Mouse (Mus musculus): ENCODE results near the gene 6430571L13Rik.

Gene 6430571L13Rik

GRCm38 (mm10) chr9:107307099-107307872 lies 33.1 kb upstream of the 6430571L13Rik start:
- no peak for DNase-seq (ENCODE audit: low spot score)

- DNase-seq (ENCODE audit: low spot score): no peak
Observed at GRCm38 (mm10) chr9:107307886-107308285, 32.5 kb upstream of the 6430571L13Rik start.

- DNase-seq (ENCODE audit: low spot score): no peak
Observed at GRCm38 (mm10) chr9:107308346-107309000, 31.9 kb upstream of the 6430571L13Rik start.

- DNase-seq (ENCODE audit: low spot score): no peak
Observed at GRCm38 (mm10) chr9:107309171-107309570, 31.2 kb upstream of the 6430571L13Rik start.

GRCm38 (mm10) chr9:107309600-107309999 lies 30.8 kb upstream of the 6430571L13Rik start:
- no peak for DNase-seq (ENCODE audit: low spot score)

- no peak for DNase-seq (ENCODE audit: low spot score)
Observed at GRCm38 (mm10) chr9:107312811-107313584, 27.4 kb upstream of the 6430571L13Rik start.

- no peak for DNase-seq (ENCODE audit: low spot score)
Observed at GRCm38 (mm10) chr9:107313926-107314325, 26.5 kb upstream of the 6430571L13Rik start.

- no peak for DNase-seq (ENCODE audit: low spot score)
Observed at GRCm38 (mm10) chr9:107315791-107316190, 24.6 kb upstream of the 6430571L13Rik start.

- DNase-seq (ENCODE audit: low spot score): no peak
Observed at GRCm38 (mm10) chr9:107322461-107323050, 17.8 kb upstream of the 6430571L13Rik start.

- no peak for DNase-seq (ENCODE audit: low spot score)
Observed at GRCm38 (mm10) chr9:107323558-107323957, 16.8 kb upstream of the 6430571L13Rik start.

GRCm38 (mm10) chr9:107324799-107325561 lies 15.4 kb upstream of the 6430571L13Rik start:
- DNase-seq (ENCODE audit: low spot score): no peak

GRCm38 (mm10) chr9:107325904-107326303 lies 14.5 kb upstream of the 6430571L13Rik start:
- no peak for DNase-seq (ENCODE audit: low spot score)

GRCm38 (mm10) chr9:107327879-107328620 lies 12.4 kb upstream of the 6430571L13Rik start:
- DNase-seq (ENCODE audit: low spot score): no peak

- DNase-seq (ENCODE audit: low spot score): no peak
Observed at GRCm38 (mm10) chr9:107330791-107331190, 9.6 kb upstream of the 6430571L13Rik start.

- DNase-seq (ENCODE audit: low spot score): no peak
Observed at GRCm38 (mm10) chr9:107333686-107334085, 6.7 kb upstream of the 6430571L13Rik start.

GRCm38 (mm10) chr9:107334356-107334755 lies 6.0 kb upstream of the 6430571L13Rik start:
- no peak for DNase-seq (ENCODE audit: low spot score)

GRCm38 (mm10) chr9:107335046-107335445 lies 5.4 kb upstream of the 6430571L13Rik start:
- no peak for DNase-seq (ENCODE audit: low spot score)

GRCm38 (mm10) chr9:107335909-107336308 lies 4.5 kb upstream of the 6430571L13Rik start:
- DNase-seq (ENCODE audit: low spot score): peak; percentile 41

GRCm38 (mm10) chr9:107336386-107336785 lies 4.0 kb upstream of the 6430571L13Rik start:
- DNase-seq (ENCODE audit: low spot score): no peak

- peak; percentile 47 for DNase-seq (ENCODE audit: low spot score)
Observed at GRCm38 (mm10) chr9:107338172-107338883, 2.1 kb upstream of the 6430571L13Rik start, which contains the start of gene Hemk1. TSS of gene Hemk1 (minus strand) at chr9:107338350.

All from layer of hippocampus, adult 9-10 months (tissue).